Mouse (Mus musculus): ENCODE measurements around the gene Flvcr2.
A peak's percentile ranks its signal among the peaks of the same experiment; 100 is the strongest.
"Not testable (repeated sequence)": the region's sequence is repeated elsewhere in the genome, so short reads cannot be mapped to it uniquely, and the experiment has no call there.

Gene Flvcr2

DNA sequence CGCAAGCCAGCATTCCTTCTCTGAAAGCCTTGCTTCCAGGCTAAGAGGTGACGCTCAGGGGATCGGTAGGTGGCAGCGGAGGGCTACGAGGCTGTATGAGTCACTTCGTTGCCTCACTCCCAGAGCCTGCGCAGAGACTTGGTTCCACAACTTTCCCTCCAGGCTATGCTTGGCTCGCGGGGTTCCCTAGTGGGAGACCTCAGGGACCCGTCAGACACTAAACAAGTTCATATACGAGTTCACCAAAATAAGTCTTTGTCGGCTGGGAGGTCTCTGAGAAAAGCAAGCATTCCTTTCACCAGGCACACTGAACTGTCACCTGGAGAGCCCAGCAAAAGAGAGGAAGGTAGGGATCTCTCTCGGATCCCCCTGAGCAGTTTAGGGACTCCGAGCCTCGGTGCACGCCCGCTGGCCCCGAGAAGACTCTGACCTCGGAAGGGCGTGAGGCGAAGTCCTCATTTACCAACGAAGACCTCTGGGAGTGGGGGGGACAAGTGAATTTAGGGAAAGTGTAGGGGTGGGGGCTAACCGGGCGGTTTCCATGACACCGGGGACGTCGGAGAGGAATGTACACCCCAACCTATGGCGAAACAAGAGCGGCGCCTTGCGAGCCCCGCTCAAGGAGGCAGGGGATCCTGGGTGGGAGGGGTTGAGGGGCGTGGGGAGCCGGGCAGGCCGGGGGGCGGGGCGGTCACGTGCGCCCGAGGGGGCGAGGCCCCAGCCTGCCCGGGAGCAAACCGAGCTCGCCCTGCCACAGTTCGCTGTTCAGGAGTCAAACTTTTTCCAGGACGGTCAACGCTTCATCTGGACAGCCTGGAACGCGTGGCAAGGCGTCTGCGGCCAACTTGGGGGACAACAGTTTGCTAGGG lies at the start of gene Flvcr2:
Flvcr2 (plus strand) TSS at position 713 of the 869 bp plus-strand sequence.
- DNase-seq (ENCODE audit: low read depth, low spot score) = peak; percentile 76

DNA sequence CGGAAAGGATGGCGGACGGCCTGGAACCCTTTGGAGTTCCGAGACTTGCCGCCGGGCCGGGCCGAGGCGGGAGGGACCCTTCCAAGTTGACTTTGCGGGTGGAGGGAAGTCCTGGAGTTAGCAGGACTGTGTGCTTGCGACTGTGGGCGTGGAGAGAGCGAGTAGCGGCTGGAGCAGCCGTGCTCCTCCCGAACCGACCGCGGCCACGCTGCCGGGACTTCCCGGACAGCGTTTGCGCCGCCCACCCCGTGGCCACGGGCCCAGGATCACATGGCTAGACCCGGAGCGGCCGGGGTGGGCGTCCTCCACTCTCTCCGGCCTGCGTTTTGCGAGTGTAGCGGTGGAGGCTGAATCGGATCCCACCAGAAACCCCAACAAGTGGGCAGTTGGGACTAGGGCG lies 48.2 kb upstream of the Flvcr2 start:
- DNase-seq (ENCODE audit: low read depth, low spot score) = not testable (repeated sequence)

DNA sequence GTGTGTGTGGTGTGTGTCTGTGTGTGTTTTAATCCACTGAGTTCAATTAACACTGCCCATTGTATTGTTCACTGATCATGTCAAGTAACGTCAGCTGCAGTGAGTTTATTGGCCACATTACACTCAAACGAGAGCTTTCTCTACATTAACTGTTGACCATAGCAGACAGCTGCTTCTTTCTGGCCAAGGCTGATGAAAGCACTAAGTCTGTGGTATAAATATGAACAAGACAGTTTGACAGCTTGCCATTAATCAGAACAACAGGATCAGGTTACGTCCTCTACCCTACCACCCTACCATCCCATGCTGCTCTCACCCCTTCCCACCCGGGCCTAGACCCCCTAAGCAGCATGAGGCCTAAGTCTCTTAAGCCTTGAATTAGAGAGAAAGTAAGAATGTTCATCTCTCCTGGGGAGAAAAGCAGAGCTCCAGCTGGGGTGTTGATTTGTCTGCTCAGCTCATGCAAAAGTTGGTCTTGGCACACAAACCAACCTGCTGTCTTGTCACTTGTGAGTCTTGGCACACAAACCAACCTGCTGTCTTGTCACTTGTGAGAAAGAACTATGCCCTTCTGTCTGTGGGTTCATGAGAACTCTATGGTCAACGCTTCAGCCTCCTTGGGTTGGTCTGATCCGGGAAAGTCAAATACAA lies 46.0 kb upstream of the Flvcr2 start:
- no peak for DNase-seq (ENCODE audit: low read depth, low spot score)

DNA sequence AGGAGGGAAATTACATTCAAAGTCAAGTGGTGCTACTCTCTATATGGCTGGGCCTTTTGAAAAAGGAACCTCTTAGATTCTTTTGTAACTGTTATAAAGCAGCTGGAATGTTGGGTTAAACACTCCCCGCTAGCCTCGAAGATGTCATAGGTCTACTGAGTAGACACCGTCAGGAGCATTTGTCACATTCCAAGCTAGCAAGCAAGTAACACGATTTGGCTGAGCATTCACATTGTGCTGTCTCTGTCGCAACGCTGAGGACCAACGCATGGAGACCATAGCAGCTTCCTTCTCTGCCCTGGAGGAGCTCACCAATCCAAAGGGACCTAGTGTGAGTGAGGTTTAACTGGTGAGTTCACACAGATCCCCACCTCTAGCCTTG lies 45.5 kb upstream of the Flvcr2 start:
- no peak for DNase-seq (ENCODE audit: low read depth, low spot score)

DNA sequence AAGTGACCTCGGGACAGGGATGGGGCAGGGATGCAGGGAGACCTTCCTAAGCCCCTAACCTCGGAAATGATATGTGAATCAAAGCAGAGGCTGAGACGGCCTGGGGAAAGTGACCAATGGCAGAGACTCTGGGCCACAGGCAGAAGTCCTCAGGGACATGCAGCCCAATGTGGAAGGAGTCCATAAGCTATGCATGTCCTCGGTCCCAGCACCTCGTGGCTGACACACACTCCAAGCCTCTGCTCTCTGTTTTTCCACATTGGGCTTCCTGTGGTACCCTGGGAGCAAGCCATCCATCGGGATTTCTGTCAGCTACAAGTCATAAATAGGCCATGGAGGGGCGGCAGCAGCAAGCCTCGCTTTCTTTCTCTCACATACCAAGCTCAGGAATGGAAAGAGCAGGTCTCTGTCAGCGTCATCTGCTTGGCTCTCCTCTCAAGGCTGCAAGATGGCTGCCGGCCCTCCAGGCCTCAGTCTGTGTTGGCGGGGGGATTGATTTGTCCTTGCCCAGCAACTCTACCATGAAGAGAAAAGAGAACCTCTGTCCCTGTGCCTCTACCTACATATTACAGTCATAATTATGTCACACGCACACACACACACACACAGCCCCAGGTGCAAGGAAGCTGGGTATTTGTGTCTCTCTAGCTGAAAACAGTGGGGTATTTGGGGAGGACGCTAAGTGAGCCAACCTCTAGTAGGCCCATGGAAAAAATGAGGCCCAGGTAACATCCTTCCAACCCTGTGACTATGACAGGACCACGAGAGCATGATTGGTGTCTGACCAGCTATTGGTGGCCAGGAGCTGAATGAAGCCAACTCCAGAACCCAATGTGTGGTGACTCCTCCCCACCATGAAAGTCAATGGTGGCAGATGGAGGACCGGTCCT lies 43.9 kb upstream of the Flvcr2 start:
- DNase-seq (ENCODE audit: low read depth, low spot score) = no peak

DNA sequence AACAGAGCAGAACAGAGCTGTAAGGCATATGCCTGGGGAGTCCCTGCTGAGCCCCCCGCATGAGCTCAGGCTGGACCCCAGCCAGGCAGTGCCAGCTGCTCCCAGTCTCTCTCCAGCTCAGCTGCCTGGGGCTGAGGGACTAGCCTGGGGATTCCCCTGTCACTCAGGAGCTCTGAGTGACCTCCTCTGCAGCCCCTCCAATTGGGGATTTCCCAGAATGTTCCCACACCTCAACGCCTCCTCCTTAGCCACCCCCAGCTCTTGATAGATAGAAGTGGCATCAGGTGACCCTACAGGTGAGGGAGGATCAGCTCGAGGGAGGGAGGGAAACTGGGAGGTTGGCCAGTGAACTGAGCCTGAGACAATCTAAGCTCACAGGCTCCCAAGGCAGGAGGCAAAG lies 42.8 kb upstream of the Flvcr2 start:
- no peak for DNase-seq (ENCODE audit: low read depth, low spot score)

DNA sequence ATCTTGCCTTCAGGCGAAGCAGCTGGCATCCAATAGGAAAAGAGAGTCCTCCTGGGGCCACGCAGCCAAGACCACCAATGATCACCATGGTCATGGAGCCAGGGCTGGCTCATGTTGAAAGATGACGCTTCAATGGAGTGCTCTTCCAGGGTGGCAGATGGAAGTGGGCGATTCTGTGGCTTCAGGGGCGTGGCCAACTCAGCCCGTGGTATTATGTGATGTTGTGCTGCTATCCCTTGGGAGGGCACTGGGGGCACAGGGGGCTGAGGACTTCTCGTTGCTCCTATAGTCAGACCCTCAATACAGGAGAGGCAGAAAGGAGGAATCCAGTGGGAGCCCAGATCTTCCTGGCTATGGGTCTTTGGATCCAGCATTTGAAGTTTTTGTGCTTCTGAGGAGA lies 41.8 kb upstream of the Flvcr2 start:
- DNase-seq (ENCODE audit: low read depth, low spot score) = no peak

DNA sequence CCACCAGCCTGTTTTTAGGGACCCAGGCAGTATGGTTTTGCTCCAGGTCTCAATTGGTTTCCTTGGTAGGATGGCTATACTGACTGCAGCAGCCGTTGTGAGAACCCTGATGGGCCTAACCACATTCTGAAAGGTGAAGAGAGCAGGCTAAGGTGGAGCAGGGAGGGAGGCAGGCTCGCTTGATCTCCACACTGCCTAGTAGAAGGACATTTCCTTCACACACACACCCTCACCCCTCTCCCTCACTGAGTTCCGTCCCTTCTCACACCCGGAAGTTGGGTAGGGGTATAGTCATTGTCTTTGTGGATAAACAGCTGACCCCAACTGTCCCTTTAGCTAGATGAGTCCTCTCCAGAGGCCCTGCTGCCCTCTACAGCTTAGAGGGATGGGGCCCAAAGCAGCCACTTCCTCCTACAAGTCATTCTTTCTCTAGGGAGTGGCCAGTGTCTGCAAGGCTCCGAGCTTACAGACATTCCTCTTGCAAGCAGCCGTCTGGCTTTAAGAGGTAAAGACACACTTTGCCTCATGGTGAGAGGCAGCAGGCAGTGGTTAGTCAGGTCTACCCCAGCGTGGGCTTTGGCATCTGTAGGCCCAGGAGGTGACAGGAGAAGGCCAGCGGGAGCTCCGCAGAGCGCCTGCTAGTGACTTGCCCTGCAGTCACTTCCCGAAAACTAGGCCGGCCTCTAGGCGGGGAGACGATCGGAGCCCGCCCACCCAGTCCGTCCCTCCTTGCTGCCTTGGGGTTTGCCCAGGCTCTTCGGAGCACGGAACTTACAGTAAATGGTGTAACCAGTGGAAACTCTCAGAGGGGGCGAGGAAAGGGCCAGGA lies 41.1 kb upstream of the Flvcr2 start:
- peak; percentile 60 for DNase-seq (ENCODE audit: low read depth, low spot score)

DNA sequence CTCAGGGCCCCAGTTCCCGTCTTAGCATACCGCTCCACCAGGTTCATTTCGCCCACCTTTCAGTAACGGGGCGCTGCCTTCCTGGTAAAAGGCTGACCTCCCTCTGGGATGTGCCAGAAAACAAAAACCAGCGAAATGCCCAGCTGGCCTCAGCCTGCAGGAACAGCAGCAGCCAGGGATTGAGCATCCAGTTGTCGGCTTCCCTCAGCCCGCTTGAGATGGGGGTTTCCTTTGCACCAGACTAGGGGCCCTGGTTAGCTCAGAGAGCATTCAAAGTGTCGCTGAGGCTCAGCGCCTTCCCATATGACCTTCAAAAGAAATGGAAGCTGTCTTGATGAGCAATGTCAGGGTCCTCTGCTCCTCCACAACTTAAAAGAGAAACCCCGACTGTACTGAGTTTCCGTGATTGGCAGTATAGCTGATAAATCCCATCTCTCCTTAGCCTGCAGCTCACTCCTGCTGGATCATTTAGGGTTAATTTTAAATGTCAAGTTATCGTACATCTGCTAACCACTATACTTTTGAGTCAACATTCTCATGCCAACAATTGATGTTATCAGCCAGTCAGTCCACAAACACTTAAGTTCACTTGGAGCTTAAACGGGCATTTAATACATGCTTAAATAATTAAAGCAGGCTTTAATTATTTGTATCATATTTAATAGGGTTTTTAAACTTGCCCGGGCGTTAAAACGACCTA lies 40.4 kb upstream of the Flvcr2 start:
- no peak for DNase-seq (ENCODE audit: low read depth, low spot score)

DNA sequence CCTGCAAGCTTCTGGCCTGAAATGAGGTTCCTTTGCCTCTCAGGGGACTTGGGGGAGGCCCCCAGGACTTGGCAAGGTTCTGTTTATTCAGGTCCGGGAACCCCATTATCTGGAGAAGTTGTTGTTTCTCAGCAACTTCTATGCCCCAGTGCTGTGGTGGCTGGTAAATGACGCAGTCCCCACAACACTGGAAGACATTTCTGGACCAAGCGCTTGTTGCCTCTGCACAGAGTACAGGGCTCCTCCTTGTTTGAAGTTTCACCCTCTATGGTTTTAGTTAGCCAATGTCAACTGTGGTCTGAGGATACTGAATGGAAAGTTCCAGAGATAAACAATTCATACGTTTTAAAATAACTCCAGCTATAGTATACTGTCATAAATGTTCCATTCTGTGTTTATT lies 39.4 kb upstream of the Flvcr2 start:
- no peak for DNase-seq (ENCODE audit: low read depth, low spot score)

DNA sequence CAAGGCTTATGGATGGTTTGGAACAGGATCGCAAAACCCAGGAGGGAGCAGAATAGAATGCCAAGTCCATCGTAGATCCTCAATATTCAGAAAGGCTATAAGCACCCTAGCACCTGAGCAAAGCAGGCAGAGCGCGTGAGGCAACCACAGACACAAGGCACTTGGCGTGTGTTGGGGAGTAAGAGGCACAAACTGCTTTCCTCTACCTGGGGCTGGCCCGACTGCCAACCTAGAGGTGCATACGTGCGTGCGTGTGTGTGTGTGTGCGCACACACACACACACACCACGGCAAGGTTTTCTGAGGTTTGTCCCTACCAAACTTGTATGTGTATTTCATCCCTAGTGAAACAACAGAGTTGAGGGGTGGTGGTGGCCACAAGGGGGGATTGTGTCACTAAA lies 38.9 kb upstream of the Flvcr2 start:
- no peak for DNase-seq (ENCODE audit: low read depth, low spot score)

DNA sequence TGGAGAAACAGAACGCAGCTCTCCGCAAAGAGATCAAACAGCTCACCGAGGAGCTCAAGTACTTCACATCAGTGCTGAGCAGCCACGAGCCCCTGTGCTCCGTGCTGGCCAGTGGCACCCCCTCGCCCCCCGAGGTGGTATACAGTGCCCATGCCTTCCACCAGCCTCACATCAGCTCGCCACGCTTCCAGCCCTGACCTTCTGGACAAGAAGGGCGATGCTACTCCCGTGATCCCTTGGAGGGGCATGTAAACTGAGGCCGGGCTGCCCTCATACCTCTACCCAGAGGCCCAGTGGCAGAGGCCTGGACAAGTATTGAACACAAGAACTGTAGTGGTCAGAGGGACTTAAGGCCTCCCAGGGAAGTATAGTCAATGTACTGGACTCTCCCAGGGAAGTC lies 37.8 kb upstream of the Flvcr2 start:
- no peak for DNase-seq (ENCODE audit: low read depth, low spot score)

DNA sequence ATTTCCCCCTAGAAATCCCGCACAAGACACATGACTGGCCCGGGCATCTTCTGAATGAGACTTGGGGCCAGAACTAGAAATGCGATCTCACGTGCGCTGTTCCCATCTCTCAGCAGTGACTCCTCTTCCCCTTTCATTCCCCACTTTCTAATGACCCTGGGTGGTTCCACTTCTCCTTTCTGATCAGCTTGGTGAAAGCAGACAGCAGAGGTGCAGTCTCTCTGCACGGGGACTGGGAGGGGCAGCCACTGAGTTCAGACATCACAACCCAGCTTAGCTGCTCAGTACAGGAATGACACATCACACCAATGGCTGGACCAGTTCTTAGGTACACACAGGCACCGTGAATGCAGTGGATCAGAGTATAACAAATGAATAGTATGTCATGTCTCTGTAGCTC lies 35.6 kb upstream of the Flvcr2 start:
- no peak for DNase-seq (ENCODE audit: low read depth, low spot score)

DNA sequence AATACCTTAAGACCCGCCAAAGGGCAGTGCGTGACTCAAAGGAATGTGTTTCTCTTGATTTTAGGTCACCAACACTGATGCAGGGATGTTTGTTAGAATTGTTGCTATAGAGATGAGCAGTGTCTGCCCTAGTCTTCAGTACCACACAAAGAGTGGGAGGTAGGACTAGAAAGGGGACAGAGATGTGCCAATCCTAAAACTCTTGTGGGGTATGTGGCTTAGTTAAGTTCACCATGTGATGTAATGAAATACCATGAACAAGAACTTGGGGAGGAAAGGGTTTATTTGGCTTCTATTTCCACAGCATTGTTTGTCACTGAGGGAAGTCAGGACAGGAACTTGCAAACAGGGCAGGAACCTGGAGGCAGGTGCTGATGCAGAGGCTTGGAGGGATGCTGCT lies 33.8 kb upstream of the Flvcr2 start:
- no peak for DNase-seq (ENCODE audit: low read depth, low spot score)

DNA sequence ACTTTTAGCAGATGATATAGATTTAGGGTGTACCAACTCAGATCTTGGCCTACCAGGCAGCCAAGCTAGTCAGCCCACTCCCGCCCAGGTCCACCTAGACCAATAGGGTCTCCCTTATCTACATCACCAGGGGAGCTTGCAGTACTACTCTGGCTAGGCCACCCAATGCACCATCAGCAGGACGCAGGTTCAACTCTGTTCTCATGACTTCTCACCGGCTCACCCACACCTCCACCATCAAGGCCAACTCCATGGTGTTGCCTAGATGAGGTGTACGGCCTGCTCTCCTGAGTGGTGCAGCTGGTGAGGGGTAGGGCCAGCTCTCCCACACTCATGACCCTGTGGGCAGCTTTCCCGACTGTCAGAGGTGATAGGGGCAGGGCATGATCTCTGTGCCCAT lies 32.2 kb upstream of the Flvcr2 start:
- DNase-seq (ENCODE audit: low read depth, low spot score) = no peak

DNA sequence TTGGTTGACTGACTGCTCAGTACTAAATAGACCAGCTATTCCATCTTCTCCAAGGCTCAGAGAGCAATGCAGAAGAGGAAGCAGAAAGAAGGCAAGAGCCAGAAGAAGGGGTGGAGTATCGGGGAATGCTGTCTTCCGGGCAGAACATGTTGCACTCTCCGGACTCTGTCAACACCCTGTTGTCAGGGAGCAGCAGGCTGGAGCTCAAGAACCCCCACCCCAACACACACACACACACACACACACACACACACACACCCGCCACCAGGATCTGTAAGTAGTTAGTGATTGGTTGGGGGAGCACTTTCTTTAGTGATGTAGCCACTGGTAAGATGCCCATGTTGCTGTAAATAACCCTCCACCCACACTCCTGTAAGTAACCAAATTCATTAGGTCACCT lies 21.0 kb upstream of the Flvcr2 start:
- DNase-seq (ENCODE audit: low read depth, low spot score) = no peak

DNA sequence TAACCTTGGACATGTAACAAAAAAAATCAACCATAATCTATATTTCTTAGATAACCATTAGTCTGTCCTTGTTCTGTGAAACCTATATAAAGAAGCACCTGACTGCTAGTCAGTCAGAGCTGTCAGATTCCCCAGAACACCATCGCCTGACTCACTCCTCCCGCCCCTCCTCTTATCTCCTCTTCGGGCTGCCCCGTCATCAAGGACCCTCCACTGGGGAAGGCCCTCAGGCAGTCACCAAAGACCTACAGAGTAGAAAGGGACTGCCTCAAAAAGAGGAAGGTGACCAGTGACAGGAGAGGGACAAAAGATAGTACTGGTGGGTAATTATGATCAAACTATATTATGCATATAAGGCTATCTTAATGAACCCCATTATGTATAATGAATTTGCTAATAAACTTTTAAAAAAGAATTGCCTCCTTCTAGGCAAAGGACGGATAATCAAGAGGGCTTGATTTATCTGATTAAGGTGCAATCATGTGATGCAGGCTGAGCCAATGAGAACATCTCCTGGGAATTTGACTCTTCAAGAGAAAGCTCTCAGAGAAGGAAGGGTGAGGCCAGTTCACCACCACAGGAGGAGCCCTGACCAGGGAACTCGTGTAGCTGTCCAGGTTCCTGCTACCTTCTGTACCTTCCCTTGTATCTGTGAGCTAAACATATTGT lies 19.5 kb upstream of the Flvcr2 start:
- DNase-seq (ENCODE audit: low read depth, low spot score) = no peak

DNA sequence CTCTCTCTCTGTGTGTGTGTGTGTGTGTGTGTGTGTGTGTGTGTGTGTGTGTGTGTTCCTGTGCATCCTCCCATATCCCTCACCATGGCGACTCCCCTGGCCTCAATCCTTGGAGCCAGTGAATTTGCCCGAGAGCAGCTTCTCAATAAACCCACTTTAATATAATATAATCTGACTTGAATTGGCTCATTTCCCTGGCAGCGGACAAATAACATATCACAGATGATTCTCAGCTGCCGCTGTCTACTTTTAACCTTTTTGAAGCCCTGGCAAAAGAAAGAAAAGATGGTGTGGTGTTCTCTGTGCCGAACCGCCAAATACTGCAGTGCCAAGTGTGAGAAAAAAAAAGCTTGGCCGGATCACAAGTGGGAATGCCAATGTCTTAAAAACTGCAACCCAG lies 18.2 kb upstream of the Flvcr2 start:
- DNase-seq (ENCODE audit: low read depth, low spot score) = no peak

DNA sequence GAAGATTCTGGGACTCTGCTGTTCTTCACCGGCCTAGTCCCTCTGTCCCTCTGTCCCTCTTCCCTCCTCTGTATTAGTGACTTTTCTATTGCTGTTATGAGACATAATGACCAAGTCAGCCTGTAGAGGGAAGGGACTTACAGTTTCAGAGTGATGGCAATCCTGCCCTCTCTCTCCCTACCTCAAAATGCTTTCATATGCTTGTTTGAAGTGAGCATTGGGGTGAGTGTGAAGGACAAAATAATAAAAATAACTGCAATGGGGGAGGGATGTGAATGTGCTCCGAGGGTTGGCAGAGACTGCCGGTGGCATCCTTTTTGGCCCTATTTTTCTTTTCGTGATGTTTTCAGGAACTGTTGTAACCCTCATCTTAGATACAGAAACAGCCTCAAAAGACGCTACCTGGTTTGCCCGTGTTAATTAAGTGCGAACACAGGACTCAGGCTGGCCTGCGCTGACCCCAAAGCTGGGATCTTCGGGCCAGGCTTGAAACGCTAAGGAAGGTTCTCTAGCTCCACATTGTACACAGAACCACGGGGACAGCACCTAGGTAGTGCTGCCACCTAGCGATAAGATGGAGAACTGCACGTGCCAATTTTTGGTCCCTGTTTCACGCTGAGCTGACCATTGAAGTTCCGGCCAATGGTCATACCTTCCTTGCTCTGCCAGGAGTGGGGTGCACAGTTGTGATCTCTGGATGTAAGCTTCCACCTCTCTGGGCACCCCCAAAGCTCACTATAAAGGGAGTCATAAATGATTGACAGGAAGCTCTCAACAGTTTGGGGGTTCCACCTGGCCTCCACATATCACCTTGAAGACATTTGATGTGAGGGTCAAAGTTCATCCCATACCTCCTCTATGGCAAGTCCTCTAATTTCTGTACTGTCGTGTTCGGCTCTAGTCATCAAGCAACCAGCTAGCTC lies 17.1 kb upstream of the Flvcr2 start:
- peak; percentile 76 for DNase-seq (ENCODE audit: low read depth, low spot score)

Measured in 3T3-L1 (cell line).